In the genomic region with DNA sequence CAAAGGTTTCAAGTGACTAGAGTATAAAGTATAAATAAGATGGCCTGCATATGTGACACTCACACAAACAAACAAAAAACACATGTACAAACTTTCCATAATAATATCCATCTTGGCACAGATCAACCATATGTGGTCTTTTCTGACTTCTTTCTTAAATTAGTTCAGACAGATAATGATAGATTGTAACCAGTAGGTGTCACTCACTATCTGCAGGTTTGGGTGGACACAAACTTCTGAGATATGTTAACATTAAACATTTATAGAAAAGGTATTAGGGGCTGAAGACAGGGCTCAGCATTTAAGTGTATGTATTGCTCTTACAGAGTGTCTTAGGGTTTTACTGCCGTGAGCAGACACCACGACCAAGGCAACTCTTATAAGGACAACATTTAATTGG, we compare ENCODE assay signal across 18 mouse cellular contexts. TPM values are rescaled to one million over a fixed set of nuclear protein-coding genes. Genes with fewer than 3 reads are reported as not detected.
A peak's percentile ranks its signal among the peaks of the same experiment; 100 is the strongest.
DNase-seq lines count a peak whose midpoint lies in the region; ATAC-seq and TF ChIP-seq lines count a peak whose summit lies in the region.
"Had no signal": no experiment of that assay in that cellular context is flagged by ENCODE, and none has a peak within 500 bp of the region (broad histone marks: within the 10 kb centered on the region; RNA-seq: fewer than 3 reads in every experiment).

No protein-coding gene starts in this region.

- no peak for ATAC-seq in forebrain, postnatal 0 days
- ATAC-seq in forebrain, embryonic 16.5 days, result no peak

- no peak overlapping the region for H3K9ac ChIP-seq in forebrain, postnatal 0 days
- H3K9ac ChIP-seq in forebrain, embryonic 16.5 days (replicated peaks; ENCODE audit: low read depth, low read length), result no peak overlapping the region
- H3K9ac ChIP-seq: embryonic facial prominence, embryonic 12.5 days; hindbrain, embryonic 15.5 days had no signal

- H3K36me3 ChIP-seq in forebrain, postnatal 0 days (ENCODE audit: insufficient read depth), result peaks cover 8% of the 10 kb centered on the region
- peaks cover 3% of the 10 kb centered on the region; the same call in 1 of the 2 replicates for H3K36me3 ChIP-seq in forebrain, embryonic 16.5 days (ENCODE audit: control insufficient read depth, insufficient read depth)

- H3K27me3 ChIP-seq in forebrain, postnatal 0 days (ENCODE audit: insufficient read depth, low read length), result no peaks in the 10 kb centered on the region
- no peaks in the 10 kb centered on the region for H3K27me3 ChIP-seq in forebrain, embryonic 16.5 days (replicated peaks; ENCODE audit: control insufficient read depth, insufficient read depth, low read length)
- H3K27me3 ChIP-seq: embryonic facial prominence, embryonic 12.5 days; hindbrain, embryonic 15.5 days had no signal

- peak; percentile 43 for TF ChIP-seq CTCF in forebrain, postnatal 0 days (IDR thresholded peaks at IDR 0.05; ENCODE audit: low read depth)
- peak; percentile 44 for TF ChIP-seq CTCF in left cerebral cortex, adult 2 months (IDR thresholded peaks at IDR 0.05)

- WGBS in forebrain, postnatal 0 days, result 76% methylated on average over 2 of the region's 2 CpGs
- 81% methylated on average over 2 of the region's 2 CpGs for WGBS in forebrain, embryonic 16.5 days

- no peak overlapping the region for H3K4me3 ChIP-seq in forebrain, postnatal 0 days (ENCODE audit: low read depth, low read length)
- H3K4me3 ChIP-seq in forebrain, embryonic 16.5 days (replicated peaks; ENCODE audit: low read length), result no peak overlapping the region
- H3K4me3 ChIP-seq in left cerebral cortex, adult 2 months, result no peak overlapping the region
- H3K4me3 ChIP-seq: embryonic facial prominence, embryonic 12.5 days; hindbrain, embryonic 15.5 days had no signal

- H3K4me1 ChIP-seq in forebrain, postnatal 0 days (ENCODE audit: insufficient read depth), result no peaks in the 10 kb centered on the region
- no peaks in the 10 kb centered on the region for H3K4me1 ChIP-seq in forebrain, embryonic 16.5 days (replicated peaks; ENCODE audit: control insufficient read depth, insufficient read depth, low read length)
- H3K4me1 ChIP-seq: embryonic facial prominence, embryonic 12.5 days; hindbrain, embryonic 15.5 days had no signal

- H3K9me3 ChIP-seq in forebrain, postnatal 0 days (ENCODE audit: low read length), result no peaks in the 10 kb centered on the region
- no peaks in the 10 kb centered on the region for H3K9me3 ChIP-seq in forebrain, embryonic 16.5 days (ENCODE audit: control insufficient read depth, low read length)
- H3K9me3 ChIP-seq: embryonic facial prominence, embryonic 12.5 days; G1E; hindbrain, embryonic 15.5 days had no signal

- no peak overlapping the region for H3K4me2 ChIP-seq in forebrain, postnatal 0 days (ENCODE audit: low read depth)
- no peak overlapping the region for H3K4me2 ChIP-seq in forebrain, embryonic 16.5 days (ENCODE audit: low read length)
- H3K4me2 ChIP-seq: embryonic facial prominence, embryonic 12.5 days; hindbrain, embryonic 15.5 days had no signal

- intact Hi-C loops in left cerebral cortex, adult 2 months (cut with DNase I), result loop anchor here (5.0 kb wide), 1 partner anchor 40 kb away; no protein-coding TSS in a partner anchor

- no peak overlapping the region for H3K27ac ChIP-seq in forebrain, postnatal 0 days (ENCODE audit: low read depth, low read length)
- H3K27ac ChIP-seq in forebrain, embryonic 16.5 days (ENCODE audit: low read length), result no peak overlapping the region
- no peak overlapping the region for H3K27ac ChIP-seq in left cerebral cortex, adult 2 months
- H3K27ac ChIP-seq: embryonic facial prominence, embryonic 12.5 days; hindbrain, embryonic 15.5 days had no signal

- DNase-seq in forebrain, postnatal 0 days, result no peak
- no peak for DNase-seq in left cerebral cortex, adult 2 months (ENCODE audit: extremely low spot score in 1 of 2, low spot score in 2 of 2)
- DNase-seq in left cerebral cortex, adult 9 months (ENCODE audit: low spot score in 2 of 2), result no peak
- peak; percentile 0 for DNase-seq in thymus, postnatal 14 days
- DNase-seq in thymus, postnatal 25 days, result no peak
- DNase-seq in layer of hippocampus, adult 9-11 months, result no peak
- DNase-seq: cerebellum, adult 11 months; cerebellum, postnatal 25 days; gastrocnemius, postnatal 25 days; heart, postnatal 14 days; kidney, adult 18-20 months; kidney, postnatal 14 days; right cerebral cortex, postnatal 25 days; thymus, postnatal 36 days had no signal

RNA-seq across cellular contexts. Expression of a gene that starts 18.7 kb away (rescaled TPM):
- 29.5 and 35.7 TPM in 2 replicates for total RNA-seq in forebrain, postnatal 0 days (2014; rRNA removed)
- 56.0 and 59.1 TPM in 2 replicates for polyA plus RNA-seq in forebrain, postnatal 0 days (2015; fragmentation: Nextera tagmentation; extraction: Ambion mirVana)
- 76.9 and 87.8 TPM in 2 replicates for polyA plus RNA-seq in forebrain, embryonic 16.5 days (2015; fragmentation: Nextera tagmentation; extraction: Ambion mirVana)
- 10 to 100 TPM; 54.2 to 56.7 TPM for total RNA-seq in left cerebral cortex, adult 2 months (2021)

RNA-seq across cellular contexts. Expression of a gene that starts 21.8 kb away (rescaled TPM):
- total RNA-seq in forebrain, postnatal 0 days (2014; rRNA removed), result 15.5 and 16.8 TPM in 2 replicates
- 17.6 and 18.7 TPM in 2 replicates for polyA plus RNA-seq in forebrain, postnatal 0 days (2015; fragmentation: Nextera tagmentation; extraction: Ambion mirVana)
- 5.9 and 6.5 TPM in 2 replicates for polyA plus RNA-seq in forebrain, embryonic 16.5 days (2015; fragmentation: Nextera tagmentation; extraction: Ambion mirVana)
- 1 to 10 TPM; 1.8 to 2.2 TPM for total RNA-seq in left cerebral cortex, adult 2 months (2021)
- total RNA-seq: G1E had no signal
- polyA plus RNA-seq: G1E had no signal

RNA-seq across cellular contexts. Expression of a gene that starts 26.2 kb away (rescaled TPM):
- 21.3 and 50.8 TPM in 2 replicates for total RNA-seq in forebrain, postnatal 0 days (2014; rRNA removed)
- polyA plus RNA-seq in forebrain, postnatal 0 days (2015; fragmentation: Nextera tagmentation; extraction: Ambion mirVana), result 48.7 and 52.1 TPM in 2 replicates
- polyA plus RNA-seq in forebrain, embryonic 16.5 days (2015; fragmentation: Nextera tagmentation; extraction: Ambion mirVana), result 27.0 and 32.7 TPM in 2 replicates
- total RNA-seq in left cerebral cortex, adult 2 months (2021), result 10 to 100 TPM; 25.5 to 29.5 TPM
